Mouse (Mus musculus) lung, postnatal 4 days (tissue): ENCODE results near the gene Trpt1.
"Not testable (repeated sequence)": the region's sequence is repeated elsewhere in the genome, so short reads cannot be mapped to it uniquely, and the experiment has no call there.

Experiments used
- DNase-seq, 2 experiments: peaks; one replicate each; pipeline ENCODE4 v3.0.0; 2021

Trpt1 gene

DNA sequence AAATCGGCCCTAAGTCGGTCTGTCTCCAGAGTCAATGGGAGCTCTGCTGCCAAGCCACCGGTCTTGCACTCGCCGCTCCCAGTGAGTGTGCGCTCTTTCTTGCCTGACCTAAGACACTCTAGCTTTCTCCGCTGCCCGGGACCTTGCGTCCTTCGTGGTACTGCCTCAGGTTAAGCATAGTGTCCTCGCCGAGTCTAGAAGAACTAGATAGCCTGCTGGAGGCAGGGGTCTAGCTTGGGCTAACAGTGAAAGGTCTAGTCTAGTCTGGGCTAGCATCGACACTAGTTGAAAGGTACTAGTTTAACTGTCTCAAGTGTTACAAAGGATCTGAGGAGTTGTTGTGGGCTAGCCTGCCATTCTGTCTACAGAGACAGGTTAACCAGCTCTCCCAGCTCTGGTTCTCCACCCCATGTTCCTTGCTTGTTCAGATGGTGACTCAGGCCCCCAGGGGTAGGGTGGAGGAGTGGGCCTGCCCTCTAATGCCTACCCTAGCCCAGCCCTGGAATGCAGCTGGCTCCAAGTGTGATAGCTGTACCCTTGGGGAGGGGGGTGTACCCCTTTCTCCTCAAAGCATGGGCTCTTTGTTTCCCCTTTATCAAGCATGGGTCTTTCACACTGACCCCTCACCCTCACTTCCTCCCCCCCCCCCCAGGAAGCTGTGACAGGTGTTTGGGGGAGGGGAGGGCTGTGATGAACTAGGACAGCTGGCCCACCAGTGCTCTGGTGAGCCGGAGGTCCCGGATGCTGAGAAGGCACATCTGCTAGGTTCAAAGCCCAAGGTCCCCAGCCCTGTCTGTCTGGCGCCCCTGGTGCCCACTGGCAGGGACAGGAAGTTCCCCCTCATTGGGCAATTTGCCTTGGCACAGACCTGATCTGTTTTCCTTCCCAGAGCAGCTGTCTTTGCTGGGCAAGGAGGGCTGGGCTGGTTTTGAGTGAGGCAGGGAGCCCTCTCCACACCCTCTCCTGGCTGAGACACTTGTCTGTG lies 20.1 kb upstream of the Trpt1 start, which contains the start of gene Plcb3:
TSS of gene Plcb3 (minus strand) at position 934 of the 985 bp plus-strand sequence.
- DNase-seq: peak; percentile 76 to 81

DNA sequence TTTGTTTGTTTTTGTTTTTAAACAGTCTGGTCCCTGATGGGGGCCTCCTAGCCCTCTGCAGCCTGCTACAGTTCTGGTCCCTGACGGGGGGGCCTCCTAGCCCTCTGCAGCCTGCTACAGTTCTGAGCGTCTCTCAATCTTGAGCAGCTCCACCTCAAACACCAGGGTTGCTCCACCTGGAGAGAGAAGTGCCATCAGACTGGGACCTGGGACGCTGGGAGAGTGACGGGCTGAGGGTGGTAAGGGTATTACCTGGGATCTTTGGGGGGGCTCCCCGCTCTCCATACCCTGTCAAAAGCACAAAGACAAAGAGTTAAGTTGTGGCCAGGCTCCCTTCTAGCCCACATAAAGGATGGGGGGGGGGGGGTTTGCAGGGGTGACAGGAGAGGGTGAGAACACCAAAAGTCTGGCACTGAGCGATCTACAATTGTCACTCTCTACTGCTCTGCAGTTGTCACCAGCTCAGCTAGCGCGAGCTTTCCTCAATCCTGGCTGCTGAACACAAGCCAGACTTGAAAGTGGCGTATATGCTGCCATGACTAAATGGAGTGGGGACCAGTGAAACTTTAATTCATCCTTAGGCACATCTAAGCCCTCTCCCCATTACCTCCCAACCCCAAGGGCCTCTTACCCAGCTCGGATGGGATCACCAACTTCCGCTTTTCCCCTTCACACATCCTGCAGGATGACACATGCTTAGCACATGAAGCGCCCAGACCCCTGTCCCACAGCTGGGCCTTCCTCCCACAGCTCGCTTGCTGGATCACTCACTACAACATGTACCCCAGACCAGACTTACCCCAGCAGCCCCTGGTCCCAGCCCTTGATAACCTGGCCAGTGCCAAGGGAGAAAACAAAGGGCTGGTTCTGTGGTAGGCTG lies 17.9 kb upstream of the Trpt1 start:
- DNase-seq: no peak

- no peak for DNase-seq
Observed at GRCm38 (mm10) chr19:6978639-6978974, 17.3 kb upstream of the Trpt1 start.

GRCm38 (mm10) chr19:6979001-6979479 lies 16.9 kb upstream of the Trpt1 start:
- DNase-seq: peak in 1 of 2 experiments; percentile 45

DNA sequence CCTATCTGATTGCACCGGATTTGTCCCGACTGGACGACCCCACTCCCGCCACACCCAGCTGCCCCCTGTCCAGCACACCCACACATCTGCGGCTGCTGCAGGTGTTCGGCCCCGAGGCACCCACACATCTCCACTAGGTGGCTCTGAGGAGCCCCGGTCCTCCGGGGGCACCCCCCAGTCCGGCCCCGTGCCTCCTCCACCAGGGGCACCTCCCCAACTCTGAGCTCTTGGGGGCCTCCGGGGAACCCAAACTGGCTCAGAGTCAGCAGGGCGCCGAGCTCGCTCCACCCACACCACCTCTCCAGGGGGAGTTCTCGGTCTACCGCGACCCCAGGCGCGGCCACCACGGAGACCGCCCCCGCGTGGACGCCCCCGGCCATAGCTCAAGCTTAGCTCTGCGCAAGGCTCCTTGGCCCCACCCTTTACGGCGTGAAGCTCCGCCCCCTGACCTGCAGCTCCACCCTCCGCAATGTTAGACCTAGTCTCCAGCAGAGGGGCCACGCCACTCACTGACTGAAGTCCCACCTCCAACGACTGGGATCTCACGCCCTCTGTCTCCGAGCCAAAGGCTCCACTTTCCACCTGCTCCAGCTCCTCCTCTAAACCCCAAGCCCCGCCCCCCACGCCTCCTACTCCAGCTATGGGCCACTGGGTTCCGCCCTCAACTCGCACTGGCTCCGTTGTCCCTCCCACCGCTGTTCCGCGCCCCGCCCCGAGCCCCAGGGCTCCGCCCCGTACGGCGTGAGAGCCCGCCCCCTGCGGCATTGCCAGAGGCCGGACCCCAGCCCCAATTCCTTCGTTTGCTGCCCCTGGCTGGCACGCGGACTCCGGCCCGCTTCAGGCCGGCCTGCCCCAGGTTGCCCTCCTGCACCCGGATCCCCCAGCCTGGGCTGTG lies 16.2 kb upstream of the Trpt1 start:
- DNase-seq: peak; percentile 99 to 100

DNA sequence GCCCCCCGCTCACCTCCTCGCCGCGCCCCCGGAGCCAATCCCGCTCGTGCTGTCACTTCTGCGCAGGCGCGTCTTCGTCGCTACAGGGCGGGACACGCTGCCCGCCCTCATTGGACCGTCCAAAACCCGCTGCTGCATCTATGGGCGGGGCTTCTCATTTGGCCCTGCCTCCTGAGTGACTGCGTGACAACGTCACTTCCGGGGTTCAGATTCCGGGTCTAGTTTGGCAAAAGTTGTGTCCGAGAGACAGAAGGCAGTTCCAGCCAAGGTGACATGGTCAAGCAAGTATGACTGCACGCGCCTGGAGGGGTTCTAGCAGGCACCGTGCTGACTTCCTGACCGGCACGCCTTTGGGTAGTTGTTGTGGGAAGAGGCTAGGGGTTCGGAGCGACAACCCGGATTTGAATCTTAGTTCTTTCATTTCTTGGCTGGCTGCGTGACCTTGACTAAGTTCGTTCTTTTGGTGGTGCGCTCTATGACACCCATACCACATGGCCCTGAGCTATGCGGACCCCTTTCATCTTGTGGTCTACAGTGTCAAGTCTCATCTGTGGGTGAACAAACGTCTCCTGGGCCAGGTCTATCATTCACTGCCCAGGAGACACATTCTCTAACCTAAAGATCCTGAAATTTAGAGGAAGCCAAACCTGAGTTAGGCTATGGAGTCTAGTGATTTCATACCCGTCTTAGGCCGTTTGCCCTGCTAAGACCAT lies 15.4 kb upstream of the Trpt1 start, which contains the start of gene Fkbp2:
TSS of gene Fkbp2 (minus strand) at position 121 of the 713 bp plus-strand sequence.
- DNase-seq: peak; percentile 99

GRCm38 (mm10) chr19:6981465-6981864 lies 14.5 kb upstream of the Trpt1 start:
- no peak for DNase-seq

- no peak for DNase-seq
Observed at GRCm38 (mm10) chr19:6983621-6984020, 12.3 kb upstream of the Trpt1 start.

DNA sequence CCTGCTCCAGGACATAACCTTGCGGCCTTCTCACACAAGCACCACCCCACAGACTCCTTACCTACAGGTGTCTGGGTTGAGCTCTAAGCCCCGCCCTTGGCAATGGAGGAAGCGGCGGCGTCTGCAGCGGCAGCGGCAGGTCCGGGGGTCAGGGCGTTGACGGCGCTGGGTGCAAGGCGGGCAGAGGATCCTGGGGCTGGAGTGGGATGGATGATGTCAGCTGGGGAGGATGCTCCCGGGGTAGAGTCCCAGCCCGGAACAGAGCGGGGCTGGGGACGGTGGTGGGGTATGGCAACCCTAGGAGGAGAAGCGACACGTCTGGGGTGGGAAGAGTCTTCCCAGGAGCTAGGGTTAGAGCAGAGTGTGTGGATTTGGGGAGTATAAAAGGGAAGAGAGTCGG lies 10.6 kb upstream of the Trpt1 start:
- no peak for DNase-seq

- DNase-seq: no peak
Observed at GRCm38 (mm10) chr19:6985951-6986708, 9.8 kb upstream of the Trpt1 start.

- peak; percentile 68 to 79 for DNase-seq
Observed at GRCm38 (mm10) chr19:6987061-6987903, 8.6 kb upstream of the Trpt1 start, which contains the start of gene Vegfb. Gene Vegfb, minus strand, starts transcription at chr19:6987651.

DNA sequence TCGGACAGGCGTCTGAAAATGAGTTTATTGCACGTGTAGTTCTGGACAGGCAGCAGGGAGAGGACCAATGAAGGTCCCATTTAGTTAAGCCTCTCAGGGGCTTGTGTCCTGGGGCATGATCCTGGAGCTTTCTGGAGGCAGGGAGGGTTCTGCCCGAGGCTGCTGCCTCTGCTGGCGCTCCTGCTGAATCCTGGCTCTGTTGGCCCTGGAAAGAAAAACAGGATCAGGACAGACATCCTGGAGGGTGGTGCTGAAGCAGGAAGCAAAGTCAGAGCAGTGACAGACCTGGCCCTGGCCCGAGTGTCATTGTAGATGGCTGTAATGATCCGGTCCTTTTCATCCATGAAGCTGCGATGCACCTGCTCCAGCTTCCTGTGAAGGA lies 8.0 kb upstream of the Trpt1 start:
- no peak for DNase-seq

DNA sequence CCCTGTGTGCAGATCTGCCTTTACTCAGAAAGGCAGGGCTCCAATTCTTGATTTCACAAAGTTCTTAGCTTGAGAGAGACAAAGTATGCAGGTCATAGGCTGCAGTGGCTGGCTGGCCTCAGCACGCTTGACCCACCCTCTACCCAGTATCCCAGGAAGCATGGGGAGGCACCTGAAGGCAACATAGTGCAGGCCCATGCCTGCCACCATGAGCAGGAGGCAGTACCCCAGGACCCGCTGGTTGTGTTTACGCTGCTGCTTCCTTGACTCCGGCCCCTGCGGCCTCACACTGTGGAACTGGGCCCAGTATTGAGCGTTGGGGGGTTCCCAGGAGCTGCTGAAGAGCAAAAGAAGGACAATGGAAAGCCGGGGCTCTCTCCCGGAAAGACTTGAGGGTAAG lies 6.7 kb upstream of the Trpt1 start:
- DNase-seq: no peak

DNA sequence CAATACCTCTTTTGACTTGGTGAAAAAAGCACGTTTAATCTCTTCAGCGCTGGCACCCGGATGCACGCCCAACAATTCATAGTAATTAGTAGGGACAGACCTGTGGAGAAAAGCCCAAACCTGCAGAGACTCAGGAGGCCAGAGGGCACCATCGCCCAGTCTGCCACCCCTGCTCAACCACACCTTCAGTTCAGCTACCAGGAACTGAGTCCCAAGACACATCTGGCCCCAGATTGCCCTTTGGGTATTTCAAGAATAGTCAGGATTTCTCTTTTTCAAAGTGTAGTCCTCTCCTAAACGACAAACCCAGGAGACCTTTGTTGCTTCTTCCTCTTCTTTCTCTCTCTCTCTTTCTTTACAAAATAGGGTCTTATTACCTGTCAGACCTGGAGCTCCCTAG lies 5.2 kb upstream of the Trpt1 start:
- no peak for DNase-seq

GRCm38 (mm10) chr19:6991166-6991565 lies 4.8 kb upstream of the Trpt1 start:
- not testable (repeated sequence) for DNase-seq

DNA sequence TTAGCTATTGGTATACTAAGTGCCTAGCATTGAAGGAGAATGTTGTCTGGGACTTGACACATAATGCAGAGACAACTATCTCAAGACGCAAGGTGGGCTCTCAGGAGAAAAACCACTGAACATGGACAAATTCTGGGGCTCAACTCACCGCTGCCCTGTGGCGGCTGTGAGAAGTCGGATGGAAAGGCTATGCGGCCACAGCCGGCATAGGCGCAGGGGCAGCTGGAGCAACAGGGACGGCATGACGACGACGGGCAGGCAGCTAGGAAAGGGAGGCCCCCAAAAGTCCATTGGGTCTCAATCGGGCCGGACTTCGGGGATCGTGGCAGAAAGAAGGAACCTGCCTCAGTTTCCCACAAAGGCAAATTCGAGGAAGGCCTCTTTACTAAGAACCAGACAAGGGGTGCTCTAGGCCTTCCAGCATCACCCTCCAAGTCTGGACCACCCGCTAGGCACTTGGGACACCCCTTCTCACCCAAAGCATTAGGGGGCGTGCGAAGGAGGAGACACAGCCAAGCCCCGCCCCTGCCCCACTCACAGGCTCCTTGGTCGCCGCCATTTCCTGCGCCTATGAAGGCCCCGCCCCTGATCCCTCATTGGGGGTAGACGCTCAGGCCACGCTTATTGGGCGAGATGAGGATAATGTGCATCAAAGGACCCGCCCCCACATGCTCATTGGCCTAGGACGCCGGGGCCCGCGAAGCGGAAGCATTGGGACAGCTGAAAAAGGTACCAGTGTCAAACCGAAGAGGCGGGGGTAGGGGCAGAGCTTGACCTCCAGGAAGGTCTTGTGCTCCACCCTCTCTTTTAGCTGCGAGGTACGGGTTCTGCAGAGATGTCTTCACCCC lies 3.7 kb upstream of the Trpt1 start, which contains the start of gene Dnajc4:
TSS of gene Dnajc4 (minus strand) at position 562 of the 848 bp plus-strand sequence.
- peak; percentile 97 to 98 for DNase-seq

DNA sequence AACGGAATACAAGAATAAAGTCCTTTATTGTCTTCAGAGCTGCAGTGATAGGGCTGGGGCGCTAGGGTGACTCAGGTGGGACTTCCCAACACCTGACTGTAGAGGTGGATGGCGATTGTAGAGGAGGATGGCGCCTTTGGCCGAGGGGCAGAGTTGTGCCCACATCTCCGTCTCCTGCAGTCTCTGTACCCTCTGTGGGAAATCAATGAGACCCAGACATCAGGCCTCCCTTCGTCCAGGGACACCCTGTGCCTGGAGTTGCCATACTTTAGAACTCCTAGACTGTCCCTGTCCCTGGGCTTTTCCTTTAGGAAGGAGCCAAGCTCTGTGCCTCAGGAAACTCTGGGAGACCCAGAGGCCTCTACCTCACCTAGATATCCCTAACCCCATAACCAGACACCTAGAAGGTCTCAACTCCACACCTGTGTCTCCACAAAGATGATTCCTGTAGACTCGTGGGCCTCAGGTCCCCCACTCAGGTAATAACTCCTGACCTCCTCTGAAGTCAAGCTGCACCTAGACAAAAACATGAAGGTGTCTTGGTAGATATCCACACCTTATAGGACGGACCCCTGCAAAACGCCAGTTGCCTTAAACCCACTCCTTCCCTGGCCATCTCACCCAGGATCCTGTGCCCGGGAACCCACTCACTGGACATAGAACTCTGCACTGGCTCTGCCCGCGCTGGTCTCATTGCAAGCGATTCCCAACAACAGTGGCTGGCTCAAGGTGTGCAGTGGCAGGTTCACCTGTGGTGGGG lies 2.7 kb upstream of the Trpt1 start:
- DNase-seq: no peak

- DNase-seq: no peak
Observed at GRCm38 (mm10) chr19:6994002-6994401, 1.9 kb upstream of the Trpt1 start.
